Mouse (Mus musculus): ENCODE results near the gene Prdm15. TPM values are rescaled to one million over a fixed set of nuclear protein-coding genes. Genes with fewer than 3 reads are reported as not detected.

The Prdm15 gene
- polyA plus RNA-seq, 1 experiment from 2014 or later, result 16.3 TPM

GRCm38 (mm10) chr16:97763061-97763989 is 88.3 kb downstream of the Prdm15 start, which contains the start of gene Ripk4:
TSS of gene Ripk4 (minus strand) at chr16:97763787.
- peak; percentile 55 for ATAC-seq (replicated peaks)
- H3K4me3 ChIP-seq, result peak within 1 kb of the TSS; percentile 44

DNA sequence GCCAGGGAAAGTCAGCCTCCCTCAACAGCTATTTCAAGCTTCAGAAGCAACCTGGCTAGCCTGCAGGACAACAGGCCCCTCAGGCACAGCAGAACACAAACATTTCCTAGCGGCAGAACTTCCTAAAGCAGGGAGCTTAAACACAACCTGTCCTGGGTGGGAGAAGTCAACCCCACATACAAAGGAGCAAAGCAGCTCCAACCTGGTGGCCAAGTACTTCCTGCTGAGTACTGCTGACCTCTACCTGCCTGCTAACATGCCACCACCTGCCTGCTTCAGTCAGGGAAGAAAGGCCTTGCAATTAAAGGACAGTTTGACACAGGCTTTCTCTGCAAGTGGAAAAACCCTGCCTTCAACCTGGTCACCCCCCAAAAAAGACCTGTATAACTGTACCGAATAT is 89.9 kb downstream of the Prdm15 start:
- no peak overlapping the region for H3K9ac ChIP-seq (replicated peaks)
- H3K27me3 ChIP-seq, result peaks cover 50% of the 10 kb centered on the region
- H3K4me3 ChIP-seq, result no peak overlapping the region
- ATAC-seq (replicated peaks), result no peak
- no peaks in the 10 kb centered on the region for H3K9me3 ChIP-seq
- 32% methylated on average over 2 of the region's 2 CpGs for WGBS
- H3K4me2 ChIP-seq (replicated peaks), result no peak overlapping the region
- H3K27ac ChIP-seq (replicated peaks), result no peak overlapping the region
- H3K36me3 ChIP-seq, result no peaks in the 10 kb centered on the region
- H3K4me1 ChIP-seq, result peaks cover 13% of the 10 kb centered on the region

More at GRCm38 (mm10) chr16:97763061-97763989, 88.3 kb downstream of the Prdm15 start, which contains the start of gene Ripk4:
- Histone ChIP-seq H3K27me3 (peaks cover 50% of the 10 kb centered on the region), H3K4me2 (replicated peaks) (peak within 1 kb of the TSS; percentile 67), H3K36me3 (no peaks in the 10 kb centered on the region), H3K27ac (replicated peaks) (no peak within 1 kb of the TSS), H3K9ac (replicated peaks) (peak within 1 kb of the TSS; percentile 28; the same call in 1 of the 2 replicates), H3K4me1 (peaks cover 13% of the 10 kb centered on the region), H3K9me3 (no peaks in the 10 kb centered on the region)
- under 1% methylated on average over 88 of the region's 88 CpGs for WGBS

GRCm38 (mm10) chr16:97759681-97760080 is 92.0 kb downstream of the Prdm15 start:
- Histone ChIP-seq H3K4me3 (no peak overlapping the region), H3K9ac (replicated peaks) (no peak overlapping the region), H3K27ac (replicated peaks) (no peak overlapping the region), H3K9me3 (no peaks in the 10 kb centered on the region), H3K36me3 (no peaks in the 10 kb centered on the region), H3K4me2 (replicated peaks) (no peak overlapping the region), H3K27me3 (peaks cover 36% of the 10 kb centered on the region), H3K4me1 (peaks cover 13% of the 10 kb centered on the region)
- 3% methylated on average over 3 of the region's 3 CpGs for WGBS
- no peak for ATAC-seq (replicated peaks)

- Histone ChIP-seq H3K9ac (replicated peaks) (no peak overlapping the region), H3K4me3 (no peak overlapping the region), H3K27ac (replicated peaks) (no peak overlapping the region), H3K4me1 (peaks cover 7% of the 10 kb centered on the region), H3K27me3 (peaks cover 27% of the 10 kb centered on the region), H3K4me2 (replicated peaks) (no peak overlapping the region), H3K36me3 (no peaks in the 10 kb centered on the region), H3K9me3 (no peaks in the 10 kb centered on the region)
- no peak for ATAC-seq (replicated peaks)
- WGBS, result 75% methylated on average over 2 of the region's 2 CpGs
Measured at GRCm38 (mm10) chr16:97758288-97758687, 93.4 kb downstream of the Prdm15 start.

DNA sequence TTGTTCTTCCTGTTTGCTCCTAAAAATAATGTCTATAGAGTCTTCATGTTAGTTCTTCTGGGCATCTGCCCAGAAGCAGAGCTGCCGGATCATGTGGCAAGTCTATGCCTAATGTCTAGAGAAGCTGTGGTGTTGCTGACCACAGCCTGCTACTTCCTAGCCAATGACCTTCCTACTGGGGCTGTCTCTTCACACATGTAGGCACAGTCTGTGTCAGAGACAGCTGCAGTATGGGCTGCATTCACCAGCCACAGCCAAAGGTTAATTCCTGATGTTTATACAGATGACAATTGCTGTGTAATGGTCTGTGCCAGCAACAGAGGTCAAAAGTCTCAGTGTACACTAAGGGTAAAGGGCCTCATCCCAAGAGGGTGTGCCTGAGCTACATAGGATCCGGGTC is 95.2 kb downstream of the Prdm15 start:
- H3K9ac ChIP-seq (replicated peaks), result no peak overlapping the region
- no peak overlapping the region for H3K4me2 ChIP-seq (replicated peaks)
- H3K36me3 ChIP-seq, result no peaks in the 10 kb centered on the region
- H3K4me1 ChIP-seq, result no peaks in the 10 kb centered on the region
- no peak overlapping the region for H3K27ac ChIP-seq (replicated peaks)
- H3K27me3 ChIP-seq, result peaks cover 8% of the 10 kb centered on the region
- no peak for ATAC-seq (replicated peaks)
- no peaks in the 10 kb centered on the region for H3K9me3 ChIP-seq
- no peak overlapping the region for H3K4me3 ChIP-seq
- 85% methylated on average over 2 of the region's 2 CpGs for WGBS

DNA sequence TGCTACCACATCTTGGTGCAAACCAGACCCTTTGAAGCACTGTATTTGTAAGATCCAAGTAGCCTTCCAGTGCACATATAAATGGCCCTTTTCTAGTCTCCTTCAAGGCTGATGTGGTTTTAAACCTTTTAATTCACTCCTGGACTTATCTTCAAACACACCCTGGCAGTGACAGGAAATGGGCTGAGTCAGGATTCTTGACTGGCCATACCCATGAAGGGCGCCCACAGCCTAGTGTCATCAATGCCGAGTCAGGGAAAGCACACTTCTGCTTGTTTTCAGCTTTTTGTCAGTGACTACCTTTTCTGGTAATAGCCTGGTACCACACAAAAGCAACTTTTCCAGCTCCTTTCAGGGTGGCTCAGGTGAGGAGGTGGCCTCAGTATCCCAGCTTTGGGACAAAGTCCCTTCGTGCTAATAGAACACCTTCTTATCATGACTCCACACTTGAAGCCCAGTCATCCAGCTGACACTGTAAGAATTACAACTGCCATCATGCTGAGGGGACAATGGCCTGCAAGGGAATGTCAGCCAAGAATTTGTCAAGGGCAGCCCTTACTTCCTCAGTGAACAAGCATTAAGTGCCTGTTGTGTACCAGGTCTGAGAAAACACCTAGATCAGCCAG is 99.2 kb downstream of the Prdm15 start:
- Histone ChIP-seq H3K36me3 (no peaks in the 10 kb centered on the region), H3K9me3 (no peaks in the 10 kb centered on the region), H3K4me3 (no peak overlapping the region), H3K27ac (replicated peaks) (no peak overlapping the region), H3K4me2 (replicated peaks) (no peak overlapping the region), H3K9ac (replicated peaks) (no peak overlapping the region), H3K27me3 (no peaks in the 10 kb centered on the region), H3K4me1 (no peaks in the 10 kb centered on the region)
- 93% methylated on average over 3 of the region's 3 CpGs for WGBS
- no peak for ATAC-seq (replicated peaks)

- Histone ChIP-seq H3K4me2 (replicated peaks) (no peak overlapping the region), H3K9me3 (no peaks in the 10 kb centered on the region), H3K27me3 (no peaks in the 10 kb centered on the region), H3K9ac (replicated peaks) (no peak overlapping the region), H3K36me3 (no peaks in the 10 kb centered on the region), H3K4me1 (no peaks in the 10 kb centered on the region), H3K4me3 (no peak overlapping the region), H3K27ac (replicated peaks) (no peak overlapping the region)
- no peak for ATAC-seq (replicated peaks)
- WGBS, result 84% methylated on average over 8 of the region's 8 CpGs
Measured at GRCm38 (mm10) chr16:97751884-97752283, 99.8 kb downstream of the Prdm15 start.

DNA sequence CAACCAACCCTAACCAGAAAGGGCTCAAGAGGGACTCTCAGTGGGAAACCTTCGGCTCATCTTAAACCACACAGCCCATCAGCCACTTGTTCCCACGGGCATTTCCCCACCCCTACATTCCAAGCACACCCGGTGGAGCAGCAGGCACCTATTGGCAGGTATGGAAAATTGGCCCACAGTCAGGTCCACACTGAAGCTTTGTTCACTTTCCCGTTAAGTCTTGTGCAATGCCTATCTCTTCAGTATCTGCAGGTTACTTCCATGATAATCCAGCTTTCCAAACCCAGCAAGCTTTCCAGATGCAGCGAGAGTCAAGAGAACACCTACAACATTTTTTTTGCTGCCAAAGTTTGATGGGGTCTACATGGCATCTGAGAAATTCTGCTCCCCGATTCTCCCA is 103.2 kb downstream of the Prdm15 start:
- H3K4me1 ChIP-seq, result no peaks in the 10 kb centered on the region
- no peak for ATAC-seq (replicated peaks)

More for the DNA sequence above, 103.2 kb downstream of the Prdm15 start:
- no peak overlapping the region for H3K27ac ChIP-seq (replicated peaks)
- no peak overlapping the region for H3K4me3 ChIP-seq
- no peaks in the 10 kb centered on the region for H3K36me3 ChIP-seq
- no peaks in the 10 kb centered on the region for H3K27me3 ChIP-seq
- H3K4me2 ChIP-seq (replicated peaks), result no peak overlapping the region
- 92% methylated on average over 6 of the region's 6 CpGs for WGBS
- H3K9ac ChIP-seq (replicated peaks), result no peak overlapping the region
- H3K9me3 ChIP-seq, result no peaks in the 10 kb centered on the region

Small RNA genes lying within 50 kb of the gene (microRNA-seq; reads per million reads assigned to microRNA genes)
- gene Mir6964, result not detected

Other genes starting within 250 kb of the Prdm15 start
- not detected in 2 replicates for gene Tmprss2, start 240.7 kb downstream of the Prdm15 start, polyA plus RNA-seq (2015; fragmentation: Nextera tagmentation; extraction: Ambion mirVana)
- gene Ripk4, start 88.1 kb downstream of the Prdm15 start, polyA plus RNA-seq (2015; fragmentation: Nextera tagmentation; extraction: Ambion mirVana), result 0.99 and 1.2 TPM in 2 replicates
- 11.7 and 14.2 TPM in 2 replicates for gene C2cd2, start 110.7 kb upstream of the Prdm15 start, polyA plus RNA-seq (2015; fragmentation: Nextera tagmentation; extraction: Ambion mirVana)
- gene Zbtb21, start 110.8 kb upstream of the Prdm15 start, polyA plus RNA-seq (2015; fragmentation: Nextera tagmentation; extraction: Ambion mirVana), result 11.0 and 11.9 TPM in 2 replicates
- 30.3 and 30.4 TPM in 2 replicates for gene B230307C23Rik, start 145.5 kb upstream of the Prdm15 start, polyA plus RNA-seq (2015; fragmentation: Nextera tagmentation; extraction: Ambion mirVana)
- 16.0 and 17.2 TPM in 2 replicates for gene A630089N07Rik, start 230.6 kb upstream of the Prdm15 start, polyA plus RNA-seq (2015; fragmentation: Nextera tagmentation; extraction: Ambion mirVana)